Mouse (Mus musculus): Measurements from ENCODE around the gene Epm2aip1.

The Epm2aip1 gene

GRCm38 (mm10) chr9:111286468-111286867, 14.7 kb downstream of the Epm2aip1 start:
- DNase-seq (ENCODE audit: low read depth, low spot score): no peak

GRCm38 (mm10) chr9:111287956-111288355, 16.2 kb downstream of the Epm2aip1 start:
- no peak for DNase-seq (ENCODE audit: low read depth, low spot score)

GRCm38 (mm10) chr9:111289294-111289831, 17.6 kb downstream of the Epm2aip1 start:
- no peak for DNase-seq (ENCODE audit: low read depth, low spot score)

- DNase-seq (ENCODE audit: low read depth, low spot score): peak; percentile 60
These were observed 18.2 kb downstream of the Epm2aip1 start for GRCm38 (mm10) chr9:111289832-111290339.

- DNase-seq (ENCODE audit: low read depth, low spot score): peak; percentile 47
These were observed 18.9 kb downstream of the Epm2aip1 start for GRCm38 (mm10) chr9:111290539-111291100.

- no peak for DNase-seq (ENCODE audit: low read depth, low spot score)
These were observed 21.5 kb downstream of the Epm2aip1 start for GRCm38 (mm10) chr9:111293234-111293633.

- DNase-seq (ENCODE audit: low read depth, low spot score): no peak
These were observed 23.2 kb downstream of the Epm2aip1 start for GRCm38 (mm10) chr9:111294911-111295310.

- no peak for DNase-seq (ENCODE audit: low read depth, low spot score)
These were observed 23.6 kb downstream of the Epm2aip1 start for GRCm38 (mm10) chr9:111295323-111295722.

- DNase-seq (ENCODE audit: low read depth, low spot score): no peak
These were observed 24.7 kb downstream of the Epm2aip1 start for GRCm38 (mm10) chr9:111296433-111296832.

- no peak for DNase-seq (ENCODE audit: low read depth, low spot score)
These were observed 26.9 kb downstream of the Epm2aip1 start for GRCm38 (mm10) chr9:111298606-111299005.

- DNase-seq (ENCODE audit: low read depth, low spot score): no peak
These were observed 30.6 kb downstream of the Epm2aip1 start for GRCm38 (mm10) chr9:111302196-111302831.

- DNase-seq (ENCODE audit: low read depth, low spot score): no peak
These were observed 32.3 kb downstream of the Epm2aip1 start for GRCm38 (mm10) chr9:111304036-111304435.

- DNase-seq (ENCODE audit: low read depth, low spot score): no peak
These were observed 34.4 kb downstream of the Epm2aip1 start for GRCm38 (mm10) chr9:111306142-111306541.

GRCm38 (mm10) chr9:111311031-111311842, 39.5 kb downstream of the Epm2aip1 start, which contains the start of gene Trank1:
Trank1 (plus strand) TSS chr9:111311739.
- DNase-seq (ENCODE audit: low read depth, low spot score): no peak

GRCm38 (mm10) chr9:111311843-111312441, 40.2 kb downstream of the Epm2aip1 start:
- no peak for DNase-seq (ENCODE audit: low read depth, low spot score)

GRCm38 (mm10) chr9:111312442-111313141, 40.9 kb downstream of the Epm2aip1 start:
- no peak for DNase-seq (ENCODE audit: low read depth, low spot score)

GRCm38 (mm10) chr9:111313299-111313698, 41.6 kb downstream of the Epm2aip1 start:
- DNase-seq (ENCODE audit: low read depth, low spot score): no peak

GRCm38 (mm10) chr9:111313793-111314192, 42.1 kb downstream of the Epm2aip1 start:
- DNase-seq (ENCODE audit: low read depth, low spot score): no peak

- DNase-seq (ENCODE audit: low read depth, low spot score): no peak
These were observed 42.5 kb downstream of the Epm2aip1 start for GRCm38 (mm10) chr9:111314219-111314618.

- DNase-seq (ENCODE audit: low read depth, low spot score): no peak
These were observed 49.2 kb downstream of the Epm2aip1 start for GRCm38 (mm10) chr9:111320912-111321311.

GRCm38 (mm10) chr9:111324881-111325280, 53.2 kb downstream of the Epm2aip1 start:
- no peak for DNase-seq (ENCODE audit: low read depth, low spot score)

All from telencephalon, adult 2 months (tissue).